Mouse (Mus musculus) T-helper 17 cell (primary cell): ENCODE measurements around the gene Cmip.

Source experiments
- in situ Hi-C, 2 experiments: fragments of 300-600 bp; cut with MboI, MseI; formaldehyde crosslinking; loops; 1 replicate in 1 of 2; 2 replicates in 1 of 2; pipeline ENCODE4 v1.15.1; 2025; ENCODE audit warnings: high pct_unique_total_duplicates in 2 of 2

Gene Cmip

GRCm38 (mm10) chr8:117462701-117463284, 205.9 kb downstream of the Cmip start:
- in situ Hi-C loops, result no loop called here

GRCm38 (mm10) chr8:117464525-117464924, 207.7 kb downstream of the Cmip start:
- in situ Hi-C loops, result no loop called here

- in situ Hi-C loops, result no loop called here
These were observed 208.4 kb downstream of the Cmip start for GRCm38 (mm10) chr8:117465250-117465649.

GRCm38 (mm10) chr8:117467466-117467865, 210.6 kb downstream of the Cmip start:
- in situ Hi-C loops, result no loop called here

GRCm38 (mm10) chr8:117469431-117470341, 212.8 kb downstream of the Cmip start:
- in situ Hi-C loops, result loop anchor here (5.0 kb wide), 1 partner anchor 247 kb away; no protein-coding TSS in a partner anchor

GRCm38 (mm10) chr8:117470342-117470781, 213.5 kb downstream of the Cmip start:
- in situ Hi-C loops, result loop anchor here (5.0 kb wide), 1 partner anchor 248 kb away; no protein-coding TSS in a partner anchor

GRCm38 (mm10) chr8:117471174-117471573, 214.3 kb downstream of the Cmip start:
- in situ Hi-C loops, result loop anchor here (5.0 kb wide), 1 partner anchor 249 kb away; no protein-coding TSS in a partner anchor

GRCm38 (mm10) chr8:117471655-117472054, 214.8 kb downstream of the Cmip start:
- in situ Hi-C loops, result loop anchor here (5.0 kb wide), 1 partner anchor 249 kb away; no protein-coding TSS in a partner anchor

- in situ Hi-C loops, result loop anchor here (5.0 kb wide), 1 partner anchor 250 kb away; no protein-coding TSS in a partner anchor
These were observed 215.5 kb downstream of the Cmip start for GRCm38 (mm10) chr8:117472332-117472731.

GRCm38 (mm10) chr8:117474944-117475343, 218.1 kb downstream of the Cmip start:
- in situ Hi-C loops, result loop anchor here (5.0 kb wide), 1 partner anchor 253 kb away; no protein-coding TSS in a partner anchor

GRCm38 (mm10) chr8:117475819-117476218, 219.0 kb downstream of the Cmip start:
- in situ Hi-C loops, result no loop called here

- in situ Hi-C loops, result no loop called here
These were observed 221.2 kb downstream of the Cmip start for GRCm38 (mm10) chr8:117478082-117478481.

- in situ Hi-C loops, result loop anchor here in 1 of 2 experiments (5.0 kb wide), 1 partner anchor 373 kb away; no protein-coding TSS in a partner anchor
These were observed 223.1 kb downstream of the Cmip start for GRCm38 (mm10) chr8:117479996-117480395.

GRCm38 (mm10) chr8:117480516-117480915, 223.7 kb downstream of the Cmip start:
- in situ Hi-C loops, result loop anchor here in 1 of 2 experiments (5.0 kb wide), 1 partner anchor 373 kb away; no protein-coding TSS in a partner anchor

- in situ Hi-C loops, result loop anchor here in 1 of 2 experiments (5.0 kb wide), 1 partner anchor 375 kb away; no protein-coding TSS in a partner anchor
These were observed 225.0 kb downstream of the Cmip start for GRCm38 (mm10) chr8:117481830-117482229.

GRCm38 (mm10) chr8:117484731-117485130, 227.9 kb downstream of the Cmip start:
- in situ Hi-C loops, result loop anchor here in 1 of 2 experiments (5.0 kb wide), 1 partner anchor 377 kb away; no protein-coding TSS in a partner anchor

GRCm38 (mm10) chr8:117485316-117485715, 228.5 kb downstream of the Cmip start:
- in situ Hi-C loops, result no loop called here

- in situ Hi-C loops, result no loop called here
These were observed 231.6 kb downstream of the Cmip start for GRCm38 (mm10) chr8:117488246-117489005.

- in situ Hi-C loops, result no loop called here
These were observed 236.7 kb downstream of the Cmip start for GRCm38 (mm10) chr8:117493543-117493942.

- in situ Hi-C loops, result no loop called here
These were observed 238.0 kb downstream of the Cmip start for GRCm38 (mm10) chr8:117494874-117495273.
